ENCODE assay signal across 9 mouse cellular contexts in the genomic region with DNA sequence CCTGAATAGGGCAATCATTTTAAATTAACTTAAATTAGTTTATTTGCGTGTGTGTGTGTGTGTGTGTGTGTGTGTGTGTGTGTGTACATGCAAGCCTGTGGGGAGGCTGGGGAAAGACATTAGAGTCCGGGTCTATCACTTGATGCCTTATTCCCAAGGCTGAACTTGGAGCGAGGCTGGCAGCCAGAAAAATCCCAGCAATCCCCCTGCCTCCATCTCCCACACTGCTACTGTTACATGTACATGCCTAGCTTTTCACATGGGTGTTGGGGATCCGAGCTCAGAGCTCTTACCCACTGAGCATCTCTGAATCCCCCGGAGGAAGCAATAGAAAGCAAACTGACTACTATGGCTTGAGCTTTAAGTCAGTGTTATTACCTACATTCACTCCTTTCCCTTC. TPM values are rescaled to one million over a fixed set of nuclear protein-coding genes. Genes with fewer than 3 reads are reported as not detected.
DNase-seq lines count a peak whose midpoint lies in the region; ATAC-seq and TF ChIP-seq lines count a peak whose summit lies in the region.
"Had no signal": no experiment of that assay in that cellular context is flagged by ENCODE, and none has a peak within 500 bp of the region (broad histone marks: within the 10 kb centered on the region; RNA-seq: fewer than 3 reads in every experiment).

No protein-coding gene starts in this region.

- H3K36me3 ChIP-seq in heart, adult 2 months (ENCODE audit: control insufficient read depth, insufficient read depth, low read length), result peaks cover 3% of the 10 kb centered on the region
- 0 out of 2 replicates have a peak, but pooled peaks cover 2% of the 10 kb centered on the region for H3K36me3 ChIP-seq in lung, embryonic 14.5 days (ENCODE audit: insufficient read depth)
- peaks cover 5% of the 10 kb centered on the region for H3K36me3 ChIP-seq in heart, embryonic 16.5 days (ENCODE audit: control insufficient read depth, insufficient read depth)
- no peaks in the 10 kb centered on the region for H3K36me3 ChIP-seq in neural tube, embryonic 14.5 days (ENCODE audit: control insufficient read depth, insufficient read depth, low read length)

- H3K79me2 ChIP-seq in heart, adult 2 months (replicated peaks; ENCODE audit: control insufficient read depth, insufficient read depth, low read length), result no peaks in the 10 kb centered on the region

- TF ChIP-seq POLR2A in heart, adult 2 months (IDR thresholded peaks at IDR 0.05; ENCODE audit: insufficient read depth, low read depth, low read length), result no peak

- 69% methylated on average over 5 of the region's 5 CpGs for WGBS in heart, adult 2 months
- WGBS in lung, embryonic 14.5 days, result 76% methylated on average over 5 of the region's 5 CpGs
- WGBS in heart, embryonic 16.5 days, result 68% methylated on average over 5 of the region's 5 CpGs
- WGBS in neural tube, embryonic 14.5 days, result 81% methylated on average over 5 of the region's 5 CpGs

- peak in 1 of 2 experiments; percentile 36 for DNase-seq in heart, adult 2 months
- no peak for DNase-seq in heart, postnatal 10 days
- no peak for DNase-seq in lung, embryonic 14.5 days
- DNase-seq in lung, postnatal 4 days, result no peak
- DNase-seq in adrenal gland, adult 2 months, result no peak
- no peak for DNase-seq in T-cell, adult 2 months (ENCODE audit: low spot score)
- DNase-seq: B cell, adult 2 months had no signal

- no peaks in the 10 kb centered on the region for H3K9me3 ChIP-seq in lung, embryonic 14.5 days (ENCODE audit: low read depth, low read length)
- no peaks in the 10 kb centered on the region for H3K9me3 ChIP-seq in heart, embryonic 16.5 days (replicated peaks; ENCODE audit: control insufficient read depth, low read length)
- no peaks in the 10 kb centered on the region for H3K9me3 ChIP-seq in neural tube, embryonic 14.5 days (ENCODE audit: control insufficient read depth, low read length)

- intact Hi-C loops in heart, adult 2 months (cut with DNase I), result no loop called here
- intact Hi-C loops in heart, postnatal 10 days (cut with DNase I), result loop anchor here (5.0 kb wide), 1 partner anchor 70 kb away; a partner anchor contains a TSS

- H3K4me2 ChIP-seq in lung, embryonic 14.5 days, result no peak overlapping the region
- no peak overlapping the region for H3K4me2 ChIP-seq in heart, embryonic 16.5 days (ENCODE audit: low read depth, low read length)
- no peak overlapping the region for H3K4me2 ChIP-seq in neural tube, embryonic 14.5 days (ENCODE audit: low read depth, low read length)

- H3K4me1 ChIP-seq in heart, adult 2 months (ENCODE audit: control insufficient read depth, insufficient read depth, low read length), result peaks cover 20% of the 10 kb centered on the region
- peaks cover 9% of the 10 kb centered on the region for H3K4me1 ChIP-seq in lung, embryonic 14.5 days (ENCODE audit: insufficient read depth)
- peaks cover 24% of the 10 kb centered on the region for H3K4me1 ChIP-seq in heart, embryonic 16.5 days (ENCODE audit: control insufficient read depth, insufficient read depth, low read length)
- H3K4me1 ChIP-seq in neural tube, embryonic 14.5 days (ENCODE audit: control insufficient read depth, insufficient read depth, low read length), result peaks cover 3% of the 10 kb centered on the region; the same call in 1 of the 2 replicates

- no peak overlapping the region for H3K4me3 ChIP-seq in heart, adult 2 months
- no peak overlapping the region for H3K4me3 ChIP-seq in lung, embryonic 14.5 days (ENCODE audit: low read depth, low read length)
- H3K4me3 ChIP-seq in heart, embryonic 16.5 days (ENCODE audit: low read length), result no peak overlapping the region
- H3K4me3 ChIP-seq in neural tube, embryonic 14.5 days (ENCODE audit: low read depth, low read length), result no peak overlapping the region

- no peak for TF ChIP-seq CTCF in heart, adult 2 months (IDR thresholded peaks at IDR 0.05)
- no peak for TF ChIP-seq CTCF in lung, embryonic 14.5 days (IDR thresholded peaks at IDR 0.05; ENCODE audit: low read depth)

- no peaks in the 10 kb centered on the region for H3K27me3 ChIP-seq in heart, adult 2 months (ENCODE audit: control insufficient read depth, insufficient read depth, low read length)
- H3K27me3 ChIP-seq in lung, embryonic 14.5 days (ENCODE audit: insufficient read depth, low read length), result no peaks in the 10 kb centered on the region
- no peaks in the 10 kb centered on the region for H3K27me3 ChIP-seq in heart, embryonic 16.5 days (ENCODE audit: control insufficient read depth, insufficient read depth, low read length)
- no peaks in the 10 kb centered on the region for H3K27me3 ChIP-seq in neural tube, embryonic 14.5 days (ENCODE audit: control insufficient read depth, insufficient read depth, low read length)

- H3K27ac ChIP-seq in heart, adult 2 months, result peak overlapping the region; percentile 87
- H3K27ac ChIP-seq in lung, embryonic 14.5 days (ENCODE audit: low read depth), result peak overlapping the region; percentile 75; the same call in 1 of the 2 replicates
- H3K27ac ChIP-seq in heart, embryonic 16.5 days (ENCODE audit: low read length), result peak overlapping the region; percentile 89
- 0 out of 2 replicates have a peak overlapping the region, but pooled peaks have one; percentile 22 for H3K27ac ChIP-seq in neural tube, embryonic 14.5 days (ENCODE audit: low read depth, low read length)

- H3K9ac ChIP-seq in heart, adult 2 months (ENCODE audit: low read depth, low read length), result no peak overlapping the region
- H3K9ac ChIP-seq in lung, embryonic 14.5 days, result no peak overlapping the region
- H3K9ac ChIP-seq in heart, embryonic 16.5 days (ENCODE audit: low read length), result no peak overlapping the region
- H3K9ac ChIP-seq in neural tube, embryonic 14.5 days (replicated peaks; ENCODE audit: low read depth, low read length), result no peak overlapping the region

- no peak for ATAC-seq in lung, embryonic 14.5 days (ENCODE audit: insufficient read depth)
- ATAC-seq in heart, embryonic 16.5 days (replicated peaks; ENCODE audit: extremely low read depth, insufficient read depth, low FRiP score), result no peak
- ATAC-seq in neural tube, embryonic 14.5 days (ENCODE audit: low read depth), result no peak

- no peak for TF ChIP-seq EP300 in heart, adult 2 months (IDR thresholded peaks at IDR 0.05; ENCODE audit: insufficient read depth, low read depth, low read length)

RNA-seq across cellular contexts. Expression of a gene that starts 12.2 kb away (rescaled TPM):
- 10 to 100 TPM; 15.6 to 19.1 TPM for total RNA-seq in heart, adult 2 months (2021)
- 11.9 and 12.5 TPM in 2 replicates for polyA plus RNA-seq in heart, adult 2 months (2012; rRNA removed)
- 10 to 100 TPM; 11.8 to 14.0 TPM for total RNA-seq in heart, postnatal 10 days (2021)
- 10.9 and 12.2 TPM in 2 replicates for polyA plus RNA-seq in lung, embryonic 14.5 days (2014; fragmentation: Nextera tagmentation; extraction: Ambion mirVana)
- polyA plus RNA-seq in heart, embryonic 16.5 days (2015; fragmentation: Nextera tagmentation; extraction: Ambion mirVana), result 19.4 and 21.0 TPM in 2 replicates
- 11.3 and 12.9 TPM in 2 replicates for polyA plus RNA-seq in neural tube, embryonic 14.5 days (2014; fragmentation: Nextera tagmentation; extraction: Ambion mirVana)
- 10 to 100 TPM; 29.2 to 37.6 TPM for total RNA-seq in adrenal gland, adult 2 months (2021)
- polyA plus RNA-seq in adrenal gland, adult 2 months (2012; rRNA removed), result 73.7 and 85.2 TPM in 2 replicates

RNA-seq across cellular contexts. Expression of a gene that starts 26.8 kb away (rescaled TPM):
- under 1 TPM; 0.34 to 0.73 TPM for total RNA-seq in heart, adult 2 months (2021)
- polyA plus RNA-seq in heart, adult 2 months (2012; rRNA removed), result 0.91 and 2.2 TPM in 2 replicates
- under 1 TPM; 0.24 to 0.35 TPM for total RNA-seq in heart, postnatal 10 days (2021)
- 0.08 TPM in 1 of 2 replicates, not detected in the other for polyA plus RNA-seq in lung, embryonic 14.5 days (2014; fragmentation: Nextera tagmentation; extraction: Ambion mirVana)
- 0.20 and 0.21 TPM in 2 replicates for polyA plus RNA-seq in heart, embryonic 16.5 days (2015; fragmentation: Nextera tagmentation; extraction: Ambion mirVana)
- polyA plus RNA-seq in neural tube, embryonic 14.5 days (2014; fragmentation: Nextera tagmentation; extraction: Ambion mirVana), result 0.31 TPM in 1 of 2 replicates, not detected in the other
- 10 to 100 TPM in 1 of 2 experiments, 1 to 10 TPM in 1; 9.6 to 14.2 TPM for total RNA-seq in adrenal gland, adult 2 months (2021)
- polyA plus RNA-seq in adrenal gland, adult 2 months (2012; rRNA removed), result 18.9 and 32.8 TPM in 2 replicates

RNA-seq across cellular contexts. Expression of a gene that starts 31.2 kb away (rescaled TPM):
- 1 to 10 TPM; 1.5 to 2.0 TPM for total RNA-seq in heart, adult 2 months (2021)
- polyA plus RNA-seq in heart, adult 2 months (2012; rRNA removed), result 25.2 and 34.9 TPM in 2 replicates
- total RNA-seq in heart, postnatal 10 days (2021), result 1 to 10 TPM; 3.2 to 3.9 TPM
- 6.4 and 8.1 TPM in 2 replicates for polyA plus RNA-seq in lung, embryonic 14.5 days (2014; fragmentation: Nextera tagmentation; extraction: Ambion mirVana)
- 6.2 and 6.3 TPM in 2 replicates for polyA plus RNA-seq in heart, embryonic 16.5 days (2015; fragmentation: Nextera tagmentation; extraction: Ambion mirVana)
- polyA plus RNA-seq in neural tube, embryonic 14.5 days (2014; fragmentation: Nextera tagmentation; extraction: Ambion mirVana), result 5.7 and 5.9 TPM in 2 replicates
- 10 to 100 TPM in 1 of 2 experiments, 1 to 10 TPM in 1; 3.0 to 14.8 TPM for total RNA-seq in adrenal gland, adult 2 months (2021)
- polyA plus RNA-seq in adrenal gland, adult 2 months (2012; rRNA removed), result 81.3 and 84.6 TPM in 2 replicates

RNA-seq across cellular contexts. Expression of a gene that starts 43.4 kb away (rescaled TPM):
- total RNA-seq in heart, adult 2 months (2021), result 1 to 10 TPM; 2.8 to 4.3 TPM
- polyA plus RNA-seq in heart, adult 2 months (2012; rRNA removed), result 7.3 and 9.5 TPM in 2 replicates
- 1 to 10 TPM; 5.0 to 5.9 TPM for total RNA-seq in heart, postnatal 10 days (2021)
- 9.2 and 11.7 TPM in 2 replicates for polyA plus RNA-seq in lung, embryonic 14.5 days (2014; fragmentation: Nextera tagmentation; extraction: Ambion mirVana)
- polyA plus RNA-seq in heart, embryonic 16.5 days (2015; fragmentation: Nextera tagmentation; extraction: Ambion mirVana), result 9.1 and 12.5 TPM in 2 replicates
- polyA plus RNA-seq in neural tube, embryonic 14.5 days (2014; fragmentation: Nextera tagmentation; extraction: Ambion mirVana), result 6.5 and 7.9 TPM in 2 replicates
- 1 to 10 TPM; 6.4 to 7.4 TPM for total RNA-seq in adrenal gland, adult 2 months (2021)
- polyA plus RNA-seq in adrenal gland, adult 2 months (2012; rRNA removed), result 30.4 and 31.4 TPM in 2 replicates

RNA-seq across cellular contexts. Expression of a gene that starts 43.4 kb away (rescaled TPM):
- 10 to 100 TPM; 17.1 to 20.0 TPM for total RNA-seq in heart, adult 2 months (2021)
- 24.8 and 29.1 TPM in 2 replicates for polyA plus RNA-seq in heart, adult 2 months (2012; rRNA removed)
- 10 to 100 TPM; 20.2 to 21.7 TPM for total RNA-seq in heart, postnatal 10 days (2021)
- 32.1 and 40.5 TPM in 2 replicates for polyA plus RNA-seq in lung, embryonic 14.5 days (2014; fragmentation: Nextera tagmentation; extraction: Ambion mirVana)
- polyA plus RNA-seq in heart, embryonic 16.5 days (2015; fragmentation: Nextera tagmentation; extraction: Ambion mirVana), result 24.8 and 31.1 TPM in 2 replicates
- 16.0 and 18.4 TPM in 2 replicates for polyA plus RNA-seq in neural tube, embryonic 14.5 days (2014; fragmentation: Nextera tagmentation; extraction: Ambion mirVana)
- total RNA-seq in adrenal gland, adult 2 months (2021), result 10 to 100 TPM; 27.9 to 31.7 TPM
- 36.7 and 52.7 TPM in 2 replicates for polyA plus RNA-seq in adrenal gland, adult 2 months (2012; rRNA removed)

Comparison
In these comparisons a context has a peak if more than half of its experiments do, and no peak if none do; other contexts are left out.
1. H3K27ac ChIP-seq: peak in every context shown above with its lines; median percentile 89 in heart, embryonic 16.5 days; 87 in heart, adult 2 months; 75 in lung, embryonic 14.5 days; 22 in neural tube, embryonic 14.5 days.